Mouse (Mus musculus) frontal cortex, postnatal 14 days (tissue): ENCODE measurements at regions not wholly inside any gene's neighbourhood (a gene's known extent, or its start where the extent isn't known, plus 50 kb on each side); places are given as distances from the start of the nearest gene placed in this dataset.

Experiments
- DNase-seq, 2 experiments: peaks; one replicate each; pipeline ENCODE4 v3.0.0; 2022; ENCODE audit warnings: low spot score in 2 of 2

DNA sequence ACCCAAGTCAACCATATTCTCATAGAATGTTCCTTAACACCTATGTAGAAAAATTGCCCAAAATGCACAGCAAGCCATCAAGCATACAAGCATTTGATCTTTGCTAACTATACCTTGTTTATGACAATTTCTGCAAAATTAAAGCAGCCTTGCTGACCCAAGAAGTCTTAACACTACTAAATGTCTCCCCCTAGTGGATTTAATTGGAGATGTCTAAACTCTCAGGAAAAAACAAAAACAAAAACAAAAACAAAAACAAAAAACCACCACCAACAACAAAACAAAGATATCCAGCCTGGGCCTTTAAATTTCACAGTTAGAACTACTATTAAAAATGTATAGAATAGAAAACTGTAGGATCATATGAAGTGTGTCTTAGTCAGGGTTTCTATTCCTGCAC lies 69.8 kb upstream of the Nudt7 start:
- no peak for DNase-seq

DNA sequence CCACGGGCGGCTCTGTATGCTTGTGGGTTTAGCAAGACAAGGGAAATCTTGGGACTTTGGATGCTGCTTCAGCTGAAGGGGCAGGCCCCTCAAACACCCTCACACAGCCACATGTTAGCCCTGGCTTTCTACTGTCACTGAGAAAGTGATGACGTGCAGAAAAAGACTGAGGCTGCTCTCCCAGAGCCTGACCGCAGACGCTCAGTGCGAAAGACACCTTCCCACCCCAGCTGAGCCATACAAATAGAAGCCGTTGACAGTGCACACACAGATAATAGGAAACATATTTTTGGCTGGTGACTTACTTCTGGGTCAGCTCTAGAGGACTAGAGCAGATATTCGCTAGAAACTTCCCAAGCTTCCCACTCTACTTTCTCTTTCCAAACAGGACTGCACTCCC lies 61.0 kb upstream of the Nudt7 start:
- DNase-seq: no peak

DNA sequence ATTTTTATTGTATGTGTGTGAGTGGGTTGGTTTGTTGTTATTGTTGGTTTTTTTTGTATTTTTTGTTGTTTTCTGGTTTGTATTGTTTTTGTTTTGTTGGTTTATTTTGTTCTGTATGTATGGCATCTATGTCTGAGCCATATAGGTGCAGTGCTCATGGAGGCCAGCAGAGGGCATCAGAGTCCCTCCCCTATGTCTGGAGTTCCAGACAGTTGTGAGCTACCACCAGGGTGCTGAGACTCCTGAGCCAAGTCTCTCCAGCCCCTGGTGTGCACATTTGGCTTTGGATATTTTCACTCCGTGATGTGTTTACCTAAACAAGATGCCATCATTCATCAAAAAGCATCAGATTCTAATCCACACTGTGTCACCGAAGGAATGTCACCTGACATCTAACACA lies 59.2 kb upstream of the Nudt7 start:
- DNase-seq: no peak

DNA sequence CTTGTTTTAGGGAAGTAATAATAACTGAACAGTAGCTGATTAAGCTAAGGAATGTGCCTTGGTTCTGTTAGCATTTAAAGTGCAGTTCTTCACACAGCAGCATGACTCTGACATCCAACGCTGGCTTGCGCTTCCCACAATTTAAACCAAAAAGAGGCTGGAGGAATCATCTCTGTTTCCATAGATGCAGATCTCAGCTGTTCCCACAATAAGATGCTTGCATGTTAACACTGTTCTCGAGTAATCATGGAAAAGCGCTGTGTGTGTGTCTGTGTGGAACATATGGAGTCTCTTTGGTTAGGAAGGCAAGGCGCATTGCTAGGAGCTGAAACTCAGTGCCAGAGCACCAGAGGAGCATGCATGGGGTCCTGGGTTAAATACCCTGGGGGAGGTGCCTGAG lies 56.7 kb upstream of the Nudt7 start:
- peak; percentile 18 to 40 for DNase-seq

DNA sequence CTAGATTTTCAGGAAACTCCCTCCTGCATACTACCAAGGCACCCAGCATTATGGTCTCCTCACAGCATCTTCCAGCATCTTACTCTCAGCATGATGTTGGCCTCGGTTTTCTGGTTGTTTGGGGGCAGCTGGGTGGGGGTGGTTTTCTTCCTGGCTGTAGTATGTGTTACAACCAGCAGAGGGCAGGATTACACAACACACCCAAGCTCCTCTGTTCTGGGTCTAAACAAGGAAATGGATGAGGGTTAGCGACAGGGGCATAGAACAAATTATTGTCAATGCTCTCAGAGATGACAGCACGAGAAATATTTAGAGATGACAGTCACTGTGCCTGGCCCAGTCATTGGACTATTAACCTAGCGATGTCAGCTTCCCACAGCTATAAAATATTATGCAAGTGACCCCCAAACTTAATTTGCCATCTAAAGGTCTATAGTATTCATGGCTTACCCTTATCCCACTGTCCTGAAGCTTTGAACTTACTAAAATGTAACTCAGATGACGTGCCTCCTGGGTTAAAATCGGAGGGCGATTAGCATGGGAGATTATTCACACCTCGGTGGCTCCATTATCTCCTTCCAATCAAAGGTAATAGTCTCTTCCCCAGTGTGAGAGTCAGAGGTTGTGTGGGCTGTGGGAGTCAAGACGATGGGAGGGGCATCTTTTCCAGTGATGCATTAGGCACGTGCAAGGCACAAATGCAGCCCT lies 52.2 kb upstream of the Nudt7 start:
- DNase-seq: peak; percentile 15 to 46

DNA sequence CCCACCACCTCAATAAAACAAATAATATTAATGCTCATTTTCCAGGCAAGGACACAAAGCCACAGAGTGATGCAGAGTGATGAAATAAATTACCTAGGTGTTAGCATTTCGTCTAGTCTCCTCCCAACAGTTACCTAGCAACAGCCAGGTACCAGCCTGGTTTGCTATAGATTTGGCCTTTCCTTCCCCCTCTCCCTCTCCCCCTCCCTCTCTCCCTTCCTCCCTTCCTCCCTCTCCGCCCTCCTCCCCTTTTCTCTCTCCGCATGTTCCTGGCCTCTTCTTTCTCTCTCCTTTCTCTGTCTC lies 51.6 kb upstream of the Nudt7 start:
- no peak for DNase-seq
